In the genomic region with DNA sequence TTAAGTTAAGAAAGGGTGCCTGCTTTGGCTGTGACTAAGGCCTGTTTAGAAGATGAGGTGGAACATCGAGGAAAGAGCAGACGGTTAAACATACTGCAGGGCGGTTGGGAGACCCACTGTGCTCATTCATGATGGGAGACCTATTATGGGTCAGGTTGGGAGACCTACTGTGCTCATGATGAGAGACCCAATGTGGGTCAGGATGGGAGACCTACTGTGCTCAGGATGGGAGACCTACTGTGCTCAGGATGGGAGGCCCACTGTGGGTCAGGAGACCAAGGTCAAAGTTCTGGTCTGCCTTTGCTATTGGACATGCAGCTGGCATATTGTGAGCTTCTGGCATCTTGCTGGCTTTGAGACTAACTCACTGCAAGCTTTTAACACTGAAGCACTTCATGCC, we compare ENCODE assay signal across 11 mouse cellular contexts.
DNase-seq lines count a peak whose midpoint lies in the region; ATAC-seq and TF ChIP-seq lines count a peak whose summit lies in the region.
"Had no signal": no experiment of that assay in that cellular context is flagged by ENCODE, and none has a peak within 500 bp of the region (broad histone marks: within the 10 kb centered on the region; RNA-seq: fewer than 3 reads in every experiment).

No protein-coding gene starts in this region.

- H3K27me3 ChIP-seq in heart, embryonic 16.5 days (ENCODE audit: control insufficient read depth, insufficient read depth, low read length), result no peaks in the 10 kb centered on the region
- no peaks in the 10 kb centered on the region for H3K27me3 ChIP-seq in heart, adult 2 months (ENCODE audit: control insufficient read depth, insufficient read depth, low read length)
- no peaks in the 10 kb centered on the region for H3K27me3 ChIP-seq in stomach, embryonic 15.5 days (replicated peaks)
- no peaks in the 10 kb centered on the region for H3K27me3 ChIP-seq in stomach, postnatal 0 days (ENCODE audit: control insufficient read depth, insufficient read depth, low read length)
- H3K27me3 ChIP-seq in limb, embryonic 14.5 days (ENCODE audit: control insufficient read depth, insufficient read depth, low read length), result no peaks in the 10 kb centered on the region
- H3K27me3 ChIP-seq: limb, embryonic 15.5 days had no signal

- no peak overlapping the region for H3K4me3 ChIP-seq in heart, embryonic 16.5 days (ENCODE audit: low read length)
- no peak overlapping the region for H3K4me3 ChIP-seq in heart, adult 2 months
- no peak overlapping the region for H3K4me3 ChIP-seq in stomach, embryonic 15.5 days (replicated peaks)
- no peak overlapping the region for H3K4me3 ChIP-seq in stomach, postnatal 0 days (ENCODE audit: low read depth, low read length)
- H3K4me3 ChIP-seq in limb, embryonic 14.5 days (replicated peaks; ENCODE audit: low read length), result no peak overlapping the region
- H3K4me3 ChIP-seq: erythroblast, embryonic 14.5 days; gastrocnemius, adult 2 months; limb, embryonic 15.5 days had no signal

- H3K9ac ChIP-seq in heart, embryonic 16.5 days (ENCODE audit: low read length), result no peak overlapping the region
- H3K9ac ChIP-seq in heart, adult 2 months (ENCODE audit: low read depth, low read length), result no peak overlapping the region
- no peak overlapping the region for H3K9ac ChIP-seq in stomach, embryonic 15.5 days
- no peak overlapping the region for H3K9ac ChIP-seq in stomach, postnatal 0 days (ENCODE audit: low read length)
- H3K9ac ChIP-seq in limb, embryonic 14.5 days (ENCODE audit: low read depth, low read length, severe bottlenecking), result no peak overlapping the region
- H3K9ac ChIP-seq: limb, embryonic 15.5 days had no signal

- H3K4me2 ChIP-seq in heart, embryonic 16.5 days (ENCODE audit: low read depth, low read length), result no peak overlapping the region
- H3K4me2 ChIP-seq in stomach, embryonic 15.5 days, result no peak overlapping the region
- no peak overlapping the region for H3K4me2 ChIP-seq in stomach, postnatal 0 days (replicated peaks; ENCODE audit: low read depth)
- H3K4me2 ChIP-seq in limb, embryonic 14.5 days (replicated peaks; ENCODE audit: low read depth, low read length, severe bottlenecking), result no peak overlapping the region
- H3K4me2 ChIP-seq: limb, embryonic 15.5 days had no signal

- H3K36me3 ChIP-seq in heart, embryonic 16.5 days (ENCODE audit: control insufficient read depth, insufficient read depth), result no peaks in the 10 kb centered on the region
- H3K36me3 ChIP-seq in heart, adult 2 months (ENCODE audit: control insufficient read depth, insufficient read depth, low read length), result no peaks in the 10 kb centered on the region
- no peaks in the 10 kb centered on the region for H3K36me3 ChIP-seq in stomach, embryonic 15.5 days
- H3K36me3 ChIP-seq in stomach, postnatal 0 days (ENCODE audit: control insufficient read depth, insufficient read depth, low read length), result no peaks in the 10 kb centered on the region
- peaks cover 2% of the 10 kb centered on the region; the same call in 1 of the 2 replicates for H3K36me3 ChIP-seq in limb, embryonic 14.5 days (ENCODE audit: control insufficient read depth, insufficient read depth, low read length)

- 71% methylated on average over 3 of the region's 3 CpGs for WGBS in heart, embryonic 16.5 days
- WGBS in heart, adult 2 months, result 70% methylated on average over 3 of the region's 3 CpGs
- WGBS in stomach, embryonic 15.5 days, result 77% methylated on average over 3 of the region's 3 CpGs
- WGBS in stomach, postnatal 0 days, result 68% methylated on average over 3 of the region's 3 CpGs
- 88% methylated on average over 3 of the region's 3 CpGs for WGBS in limb, embryonic 14.5 days

- no peak for ATAC-seq in heart, embryonic 16.5 days (replicated peaks; ENCODE audit: extremely low read depth, insufficient read depth, low FRiP score)
- no peak for ATAC-seq in stomach, embryonic 15.5 days (ENCODE audit: insufficient read depth, low FRiP score, low read depth)
- ATAC-seq in stomach, postnatal 0 days (ENCODE audit: low FRiP score, low TSS enrichment), result no peak
- ATAC-seq in limb, embryonic 14.5 days (ENCODE audit: low FRiP score, low read depth), result no peak

- peaks cover 62% of the 10 kb centered on the region for H3K4me1 ChIP-seq in heart, embryonic 16.5 days (ENCODE audit: control insufficient read depth, insufficient read depth, low read length)
- peaks cover 30% of the 10 kb centered on the region for H3K4me1 ChIP-seq in heart, adult 2 months (ENCODE audit: control insufficient read depth, insufficient read depth, low read length)
- H3K4me1 ChIP-seq in stomach, embryonic 15.5 days, result peaks cover 70% of the 10 kb centered on the region
- H3K4me1 ChIP-seq in stomach, postnatal 0 days (replicated peaks; ENCODE audit: control insufficient read depth, insufficient read depth), result peaks cover 11% of the 10 kb centered on the region
- H3K4me1 ChIP-seq in limb, embryonic 14.5 days (ENCODE audit: control insufficient read depth, insufficient read depth, low read length), result peaks cover 36% of the 10 kb centered on the region

- peaks cover 9% of the 10 kb centered on the region for H3K79me2 ChIP-seq in heart, adult 2 months (replicated peaks; ENCODE audit: control insufficient read depth, insufficient read depth, low read length)

- DNase-seq in heart, adult 2 months, result no peak
- DNase-seq in stomach, postnatal 0 days (ENCODE audit: low spot score), result no peak
- DNase-seq in limb, embryonic 14.5 days (ENCODE audit: low spot score), result no peak
- DNase-seq in layer of hippocampus, adult 9-10 months (ENCODE audit: low spot score), result no peak
- DNase-seq in spleen, postnatal 14 days (ENCODE audit: low spot score in 2 of 2), result no peak
- DNase-seq: adrenal gland, adult 8-10 months had no signal

- no peak for TF ChIP-seq EP300 in heart, adult 2 months (IDR thresholded peaks at IDR 0.05; ENCODE audit: insufficient read depth, low read depth, low read length)
- no peak for TF ChIP-seq EP300 in stomach, postnatal 0 days (optimal IDR thresholded peaks at IDR 0.05)

- H3K9me3 ChIP-seq in heart, embryonic 16.5 days (replicated peaks; ENCODE audit: control insufficient read depth, low read length), result no peaks in the 10 kb centered on the region
- no peaks in the 10 kb centered on the region for H3K9me3 ChIP-seq in stomach, embryonic 15.5 days
- H3K9me3 ChIP-seq in stomach, postnatal 0 days (ENCODE audit: control insufficient read depth, low read length), result no peaks in the 10 kb centered on the region
- no peaks in the 10 kb centered on the region for H3K9me3 ChIP-seq in limb, embryonic 14.5 days (ENCODE audit: control insufficient read depth, low read length)
- H3K9me3 ChIP-seq: limb, embryonic 15.5 days had no signal

- intact Hi-C loops in heart, adult 2 months (cut with DNase I), result no loop called here

- peak overlapping the region; percentile 60; the same call in 1 of the 2 replicates for H3K27ac ChIP-seq in heart, embryonic 16.5 days (ENCODE audit: low read length)
- no peak overlapping the region for H3K27ac ChIP-seq in heart, adult 2 months
- peak overlapping the region; percentile 46 for H3K27ac ChIP-seq in stomach, embryonic 15.5 days
- H3K27ac ChIP-seq in stomach, postnatal 0 days (replicated peaks), result no peak overlapping the region
- 0 out of 2 replicates have a peak overlapping the region, but pooled peaks have one; percentile 26 for H3K27ac ChIP-seq in limb, embryonic 14.5 days (replicated peaks; ENCODE audit: low read depth, low read length)
- H3K27ac ChIP-seq: gastrocnemius, adult 2 months had no signal

- TF ChIP-seq CTCF in heart, adult 2 months (IDR thresholded peaks at IDR 0.05), result no peak
- no peak for TF ChIP-seq CTCF in stomach, postnatal 0 days (IDR thresholded peaks at IDR 0.05; ENCODE audit: low read depth)

- TF ChIP-seq POLR2A in heart, adult 2 months (IDR thresholded peaks at IDR 0.05; ENCODE audit: insufficient read depth, low read depth, low read length), result no peak
- no peak for TF ChIP-seq POLR2A in limb, embryonic 14.5 days (IDR thresholded peaks at IDR 0.05; ENCODE audit: borderline replicate concordance, extremely low read depth, insufficient read depth, insufficient read length)

Comparison
In these comparisons a context has a peak if more than half of its experiments do, and no peak if none do; other contexts are left out.
1. H3K27ac ChIP-seq: peak in heart, embryonic 16.5 days (single experiment), stomach, embryonic 15.5 days (single experiment) and limb, embryonic 14.5 days (single experiment); none in heart, adult 2 months (single experiment) and stomach, postnatal 0 days (single experiment).